Mouse (Mus musculus) spleen, adult 2 months (tissue): Measurements from ENCODE around the gene Dclk2.

Experiments
- CTCF ChIP-seq: fragments of 200-500 bp; IDR thresholded peaks from 2 replicates; pipeline ENCODE4 v1.5.1; 2011; ENCODE audit warnings: mild to moderate bottlenecking, inconsistent platforms; ENCODE audit not compliant: insufficient read depth, insufficient read length, insufficient replicate concordance; ENCODE audit errors: extremely low read depth
- POLR2A ChIP-seq: fragments of 200-500 bp; IDR thresholded peaks from 2 replicates; pipeline ENCODE4 v1.6.1; 2011; ENCODE audit warnings: low read depth, low read length, inconsistent platforms

DNA sequence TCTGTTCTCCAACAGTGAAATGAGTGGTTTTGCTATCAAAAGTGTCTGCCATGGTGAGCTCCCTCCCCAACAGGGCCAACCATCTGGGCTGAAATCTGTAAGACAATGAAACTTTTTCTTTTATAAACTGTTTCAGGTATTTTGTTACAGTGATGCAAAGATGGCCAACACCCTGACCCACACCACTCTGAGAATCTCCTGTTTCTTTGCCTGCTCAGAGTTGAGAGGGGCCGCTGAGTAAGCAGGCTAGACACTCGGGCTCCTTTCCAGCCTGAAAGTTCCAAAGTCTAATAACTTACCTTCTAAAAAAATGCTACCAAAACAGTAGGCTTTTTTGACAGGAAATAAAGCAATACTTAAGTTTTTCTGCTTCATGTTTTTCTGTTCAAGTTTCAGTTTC is 78.2 kb downstream of the Dclk2 start:
- TF ChIP-seq CTCF (no peak), POLR2A (no peak)
